Comparison of ENCODE assay signal across 8 mouse cellular contexts in genomic region chr3:142710360-142711007, GRCm38 (mm10). TPM values are rescaled to one million over a fixed set of nuclear protein-coding genes. Genes with fewer than 3 reads are reported as not detected.
DNase-seq lines count a peak whose midpoint lies in the region; ATAC-seq lines count a peak whose summit lies in the region.

No protein-coding gene starts in this region.

- 41% methylated on average over 10 of the region's 10 CpGs for WGBS in forebrain, embryonic 10.5 days
- WGBS in hindbrain, embryonic 14.5 days: 30% methylated on average over 10 of the region's 10 CpGs
- 30% methylated on average over 10 of the region's 10 CpGs for WGBS in midbrain, embryonic 13.5 days

- peaks cover 16% of the 10 kb centered on the region; the same call in 1 of the 2 replicates for H3K36me3 ChIP-seq in forebrain, embryonic 10.5 days (replicated peaks)
- H3K36me3 ChIP-seq in hindbrain, embryonic 14.5 days (replicated peaks; ENCODE audit: control insufficient read depth, insufficient read depth): no peaks in the 10 kb centered on the region
- H3K36me3 ChIP-seq in midbrain, embryonic 13.5 days: no peaks in the 10 kb centered on the region

- H3K27me3 ChIP-seq in forebrain, embryonic 10.5 days (ENCODE audit: poor library complexity, severe bottlenecking): no peaks in the 10 kb centered on the region
- H3K27me3 ChIP-seq in hindbrain, embryonic 14.5 days (ENCODE audit: control insufficient read depth, insufficient read depth, low read length): no peaks in the 10 kb centered on the region
- no peaks in the 10 kb centered on the region for H3K27me3 ChIP-seq in midbrain, embryonic 13.5 days

- H3K4me2 ChIP-seq in hindbrain, embryonic 14.5 days (replicated peaks): no peak overlapping the region
- no peak overlapping the region for H3K4me2 ChIP-seq in midbrain, embryonic 13.5 days (replicated peaks)

- no peak overlapping the region for H3K4me3 ChIP-seq in forebrain, embryonic 10.5 days
- no peak overlapping the region for H3K4me3 ChIP-seq in hindbrain, embryonic 14.5 days (replicated peaks; ENCODE audit: low read length)
- no peak overlapping the region for H3K4me3 ChIP-seq in midbrain, embryonic 13.5 days (replicated peaks)

- peak; percentile 62 for ATAC-seq in activated CD4-positive, CD25-positive, alpha-beta regulatory T cell, adult 4 months
- peak; percentile 56 for ATAC-seq in hindbrain, embryonic 14.5 days (ENCODE audit: low FRiP score)
- peak; percentile 51 for ATAC-seq in midbrain, embryonic 13.5 days

- H3K9me3 ChIP-seq in forebrain, embryonic 10.5 days: peaks cover 8% of the 10 kb centered on the region; the same call in 1 of the 2 replicates
- H3K9me3 ChIP-seq in hindbrain, embryonic 14.5 days (ENCODE audit: control insufficient read depth, low read length): no peaks in the 10 kb centered on the region
- H3K9me3 ChIP-seq in midbrain, embryonic 13.5 days: peaks cover 6% of the 10 kb centered on the region

- no peak overlapping the region for H3K27ac ChIP-seq in forebrain, embryonic 10.5 days
- peak overlapping the region; percentile 44; the same call in 1 of the 2 replicates for H3K27ac ChIP-seq in hindbrain, embryonic 14.5 days
- no peak overlapping the region for H3K27ac ChIP-seq in midbrain, embryonic 13.5 days

- H3K4me1 ChIP-seq in forebrain, embryonic 10.5 days: no peaks in the 10 kb centered on the region
- no peaks in the 10 kb centered on the region for H3K4me1 ChIP-seq in hindbrain, embryonic 14.5 days (replicated peaks; ENCODE audit: control insufficient read depth, insufficient read depth, low read length)
- 0 out of 2 replicates have a peak, but pooled peaks cover 6% of the 10 kb centered on the region for H3K4me1 ChIP-seq in midbrain, embryonic 13.5 days (replicated peaks)

- intact Hi-C loops in left cerebral cortex, postnatal 10 days (cut with DNase I): no loop called here
- intact Hi-C loops in left cerebral cortex, postnatal 36 days (cut with DNase I): no loop called here
- intact Hi-C loops in left cerebral cortex, postnatal 14 days (cut with DNase I): no loop called here

- no peak overlapping the region for H3K9ac ChIP-seq in hindbrain, embryonic 14.5 days
- no peak overlapping the region for H3K9ac ChIP-seq in midbrain, embryonic 13.5 days (replicated peaks)

- DNase-seq in left cerebral cortex, postnatal 10 days (ENCODE audit: extremely low spot score in 1 of 2, low spot score in 2 of 2): peak; percentile 31 to 69
- DNase-seq in left cerebral cortex, postnatal 36 days (ENCODE audit: low spot score in 2 of 2): no peak
- peak; percentile 18 for DNase-seq in forebrain, embryonic 10.5 days (ENCODE audit: extremely low spot score, low spot score)
- peak; percentile 75 for DNase-seq in hindbrain, embryonic 14.5 days (ENCODE audit: low spot score)
- DNase-seq in left cerebral cortex, postnatal 14 days (ENCODE audit: low spot score in 2 of 2): peak; percentile 34 to 44
- peak; percentile 67 for DNase-seq in thymus, postnatal 14 days

RNA-seq across cellular contexts. Expression of gene Kyat3, which starts 9.6 kb away (rescaled TPM):
- total RNA-seq in left cerebral cortex, postnatal 10 days (2021): 1 to 10 TPM; 3.2 to 3.7 TPM
- total RNA-seq in left cerebral cortex, postnatal 36 days (2021): 1 to 10 TPM; 4.0 to 6.8 TPM
- polyA plus RNA-seq in activated CD4-positive, CD25-positive, alpha-beta regulatory T cell, adult 4 months (2017; shearing (Covaris generic)): 1 to 10 TPM; 5.2 TPM
- 11.1 and 13.2 TPM in 2 replicates for polyA plus RNA-seq in forebrain, embryonic 10.5 days (2016; fragmentation: Nextera tagmentation; extraction: Ambion mirVana)
- 4.7 and 5.5 TPM in 2 replicates for polyA plus RNA-seq in hindbrain, embryonic 14.5 days (2014; fragmentation: Nextera tagmentation; extraction: Ambion mirVana)
- 1 to 10 TPM; 4.7 to 5.2 TPM for total RNA-seq in left cerebral cortex, postnatal 14 days (2021)
- 4.4 and 4.9 TPM in 2 replicates for polyA plus RNA-seq in midbrain, embryonic 13.5 days (2015; fragmentation: Nextera tagmentation; extraction: Ambion mirVana)

RNA-seq across cellular contexts. Expression of gene Gtf2b, which starts 54.4 kb away (rescaled TPM):
- 10 to 100 TPM; 35.1 to 40.0 TPM for total RNA-seq in left cerebral cortex, postnatal 10 days (2021)
- total RNA-seq in left cerebral cortex, postnatal 36 days (2021): 10 to 100 TPM; 40.6 to 42.5 TPM
- polyA plus RNA-seq in activated CD4-positive, CD25-positive, alpha-beta regulatory T cell, adult 4 months (2017; shearing (Covaris generic)): 10 to 100 TPM; 58.6 to 67.4 TPM
- polyA plus RNA-seq in forebrain, embryonic 10.5 days (2016; fragmentation: Nextera tagmentation; extraction: Ambion mirVana): 87.3 and 88.2 TPM in 2 replicates
- polyA plus RNA-seq in hindbrain, embryonic 14.5 days (2014; fragmentation: Nextera tagmentation; extraction: Ambion mirVana): 72.1 and 76.5 TPM in 2 replicates
- total RNA-seq in left cerebral cortex, postnatal 14 days (2021): 10 to 100 TPM; 38.0 to 42.0 TPM
- polyA plus RNA-seq in midbrain, embryonic 13.5 days (2015; fragmentation: Nextera tagmentation; extraction: Ambion mirVana): 99.3 and 103 TPM in 2 replicates

Comparison
In these comparisons a context has a peak if more than half of its experiments do, and no peak if none do; other contexts are left out.
1. DNase-seq: peak in left cerebral cortex, postnatal 10 days (2 of 2), forebrain, embryonic 10.5 days (single experiment), hindbrain, embryonic 14.5 days (single experiment), left cerebral cortex, postnatal 14 days (2 of 2) and thymus, postnatal 14 days (single experiment); none in left cerebral cortex, postnatal 36 days (0 of 2).
2. Peak in every context shown above with its lines, with median percentiles within 50 percentile points of each other: ATAC-seq.